Mouse (Mus musculus) liver, postnatal 0 days (tissue): ENCODE results near the gene Arhgdia. TPM values are rescaled to one million over a fixed set of nuclear protein-coding genes. Genes with fewer than 3 reads are reported as not detected.
A peak's percentile ranks its signal among the peaks of the same experiment; 100 is the strongest.

Experiments used
- ATAC-seq: fragments of 200-750 bp; cut with Nextera tagmentation; 2 replicates; pipeline ENCODE4 v1.8.0; 2017; ENCODE audit warnings: mild to moderate bottlenecking, moderate library complexity
- DNase-seq: peaks from one replicate; pipeline ENCODE4 v3.0.0-alpha.2; 2016
- H3K27ac ChIP-seq: fragments of 300-500 bp; sonication (generic); 2 replicates; pipeline ENCODE4 v1.5.1; 2014; ENCODE audit warnings: antibody characterized with exemption, moderate library complexity, mild to moderate bottlenecking, low read depth
- H3K27me3 ChIP-seq: fragments of 300-500 bp; sonication (generic); 2 replicates; pipeline ENCODE4 v1.6.1; 2014; ENCODE audit warnings: low read length, control low read depth, mixed read lengths; ENCODE audit not compliant: insufficient read depth
- H3K36me3 ChIP-seq: fragments of 300-500 bp; sonication (generic); replicated peaks from 2 replicates; pipeline ENCODE4 v1.6.1; 2014; ENCODE audit warnings: mild to moderate bottlenecking, control low read depth, low read length, moderate library complexity, mixed read lengths; ENCODE audit not compliant: insufficient read depth
- H3K4me1 ChIP-seq: fragments of 300-500 bp; sonication (generic); 2 replicates; pipeline ENCODE4 v1.6.1; 2014; ENCODE audit warnings: antibody characterized with exemption, mild to moderate bottlenecking, control low read depth; ENCODE audit not compliant: insufficient read depth
- H3K4me2 ChIP-seq: fragments of 300-500 bp; sonication (generic); 2 replicates; pipeline ENCODE4 v1.6.1; 2014; ENCODE audit warnings: low read depth, mild to moderate bottlenecking, low read length, moderate library complexity, mixed read lengths
- H3K4me3 ChIP-seq: fragments of 300-500 bp; sonication (generic); 2 replicates; pipeline ENCODE4 v1.5.1; 2014; ENCODE audit warnings: low read depth, low read length
- H3K9ac ChIP-seq: fragments of 300-500 bp; sonication (generic); replicated peaks from 2 replicates; pipeline ENCODE4 v1.6.1; 2014; ENCODE audit warnings: mild to moderate bottlenecking, moderate library complexity
- H3K9me3 ChIP-seq: fragments of 300-500 bp; sonication (generic); 2 replicates; pipeline ENCODE4 v1.6.1; 2016; ENCODE audit warnings: mild to moderate bottlenecking, control low read depth, low read length, mixed read lengths
- CTCF ChIP-seq: sonication (generic); IDR thresholded peaks from 2 replicates; pipeline ENCODE4 v1.5.1; 2016; ENCODE audit warnings: antibody characterized with exemption, low read depth
- EP300 ChIP-seq: IDR thresholded peaks from 2 replicates; pipeline ENCODE4 v1.6.1; 2016; ENCODE audit warnings: antibody characterized with exemption, low read depth, mild to moderate bottlenecking
- WGBS: fragments of 180-500 bp; shearing (Covaris S2); extraction: QIAGEN DNeasy Blood & Tissue Kit; methylation state at CpG from one replicate; pipeline ENCODE4 v1.1.7; 2014; ENCODE audit not compliant: insufficient replicate concordance; 5-methylcytosine and 5-hydroxymethylcytosine counted together
- polyA plus RNA-seq: library from polyadenylated mRNA; unstranded; fragments of >200 nt; fragmentation: Nextera tagmentation; extraction: Ambion mirVana; gene quantifications from 2 replicates; pipeline ENCODE4 v1.2.1, GENCODE M21; 2015

Arhgdia gene
- polyA plus RNA-seq, 1 experiment from 2014 or later: 156 TPM

- DNase-seq (peak; percentile 47), ATAC-seq (no peak)
- H3K4me2 ChIP-seq: peak overlapping the region; percentile 90
- peak overlapping the region; percentile 94 for H3K27ac ChIP-seq
- peaks cover 39% of the 10 kb centered on the region for H3K4me1 ChIP-seq
- no peaks in the 10 kb centered on the region for H3K9me3 ChIP-seq
- TF ChIP-seq CTCF (peak; percentile 75), EP300 (no peak)
- 63% methylated on average over 8 of the region's 8 CpGs for WGBS
- no peaks in the 10 kb centered on the region for H3K27me3 ChIP-seq
- peak overlapping the region; percentile 90 for H3K9ac ChIP-seq
- H3K36me3 ChIP-seq: peaks cover 37% of the 10 kb centered on the region
- H3K4me3 ChIP-seq: peak overlapping the region; percentile 76
These were observed 1.0 kb upstream of the Arhgdia start for GRCm38 (mm10) chr11:120582268-120582981.

- under 1% methylated on average over 30 of the region's 44 CpGs for WGBS
- H3K9ac ChIP-seq: peak overlapping the region; percentile 90
- H3K4me1 ChIP-seq: peaks cover 39% of the 10 kb centered on the region
- H3K4me3 ChIP-seq: peak overlapping the region; percentile 76
- peak; percentile 48 for ATAC-seq
- H3K9me3 ChIP-seq: no peaks in the 10 kb centered on the region
- H3K27me3 ChIP-seq: no peaks in the 10 kb centered on the region
- TF ChIP-seq EP300 (no peak), CTCF (no peak)
- peak overlapping the region; percentile 94 for H3K27ac ChIP-seq
- H3K4me2 ChIP-seq: peak overlapping the region; percentile 90
- peaks cover 27% of the 10 kb centered on the region for H3K36me3 ChIP-seq
- peak; percentile 69 for DNase-seq
These were observed 523 bp downstream of the Arhgdia start for GRCm38 (mm10) chr11:120580871-120581331.

GRCm38 (mm10) chr11:120580190-120580589 is 1.2 kb downstream of the Arhgdia start:
- DNase-seq (peak; percentile 67), ATAC-seq (no peak)
- H3K9ac ChIP-seq: peak overlapping the region; percentile 90
- TF ChIP-seq EP300: no peak
- no peak; the same call in 1 of the 2 replicates for TF ChIP-seq CTCF
- peaks cover 24% of the 10 kb centered on the region for H3K36me3 ChIP-seq
- peak overlapping the region; percentile 90 for H3K4me2 ChIP-seq
- H3K4me1 ChIP-seq: peaks cover 39% of the 10 kb centered on the region
- peak overlapping the region; percentile 94 for H3K27ac ChIP-seq
- 39% methylated on average over 7 of the region's 7 CpGs for WGBS
- no peaks in the 10 kb centered on the region for H3K27me3 ChIP-seq
- no peaks in the 10 kb centered on the region for H3K9me3 ChIP-seq
- peak overlapping the region; percentile 76 for H3K4me3 ChIP-seq

- H3K27me3 ChIP-seq: no peaks in the 10 kb centered on the region
- H3K4me1 ChIP-seq: peaks cover 43% of the 10 kb centered on the region
- 50% methylated on average over 15 of the region's 15 CpGs for WGBS
- ATAC-seq: no peak
- TF ChIP-seq CTCF: peak; percentile 94
- no peak for TF ChIP-seq EP300
- no peaks in the 10 kb centered on the region for H3K9me3 ChIP-seq
- H3K27ac ChIP-seq: peak overlapping the region; percentile 94
- H3K9ac ChIP-seq: peak overlapping the region; percentile 90; the same call in 1 of the 2 replicates
- H3K4me3 ChIP-seq: peak overlapping the region; percentile 76
- peak; percentile 83 for DNase-seq
- peaks cover 24% of the 10 kb centered on the region for H3K36me3 ChIP-seq
- peak overlapping the region; percentile 90 for H3K4me2 ChIP-seq
These were observed 1.9 kb downstream of the Arhgdia start for GRCm38 (mm10) chr11:120579316-120580107.

- Histone ChIP-seq H3K27me3 (no peaks in the 10 kb centered on the region), H3K36me3 (peaks cover 24% of the 10 kb centered on the region), H3K4me1 (peaks cover 48% of the 10 kb centered on the region), H3K4me3 (no peak overlapping the region), H3K9me3 (no peaks in the 10 kb centered on the region), H3K4me2 (peak overlapping the region; percentile 66; the same call in 1 of the 2 replicates), H3K27ac (peak overlapping the region; percentile 97), H3K9ac (peak overlapping the region; percentile 59; the same call in 1 of the 2 replicates)
- TF ChIP-seq CTCF (no peak), EP300 (no peak)
- ATAC-seq (no peak), DNase-seq (no peak)
- 81% methylated on average over 11 of the region's 11 CpGs for WGBS
These were observed 2.7 kb downstream of the Arhgdia start for GRCm38 (mm10) chr11:120578694-120579243.
